Comparison of ENCODE assay signal across 21 mouse cellular contexts in the genomic region with DNA sequence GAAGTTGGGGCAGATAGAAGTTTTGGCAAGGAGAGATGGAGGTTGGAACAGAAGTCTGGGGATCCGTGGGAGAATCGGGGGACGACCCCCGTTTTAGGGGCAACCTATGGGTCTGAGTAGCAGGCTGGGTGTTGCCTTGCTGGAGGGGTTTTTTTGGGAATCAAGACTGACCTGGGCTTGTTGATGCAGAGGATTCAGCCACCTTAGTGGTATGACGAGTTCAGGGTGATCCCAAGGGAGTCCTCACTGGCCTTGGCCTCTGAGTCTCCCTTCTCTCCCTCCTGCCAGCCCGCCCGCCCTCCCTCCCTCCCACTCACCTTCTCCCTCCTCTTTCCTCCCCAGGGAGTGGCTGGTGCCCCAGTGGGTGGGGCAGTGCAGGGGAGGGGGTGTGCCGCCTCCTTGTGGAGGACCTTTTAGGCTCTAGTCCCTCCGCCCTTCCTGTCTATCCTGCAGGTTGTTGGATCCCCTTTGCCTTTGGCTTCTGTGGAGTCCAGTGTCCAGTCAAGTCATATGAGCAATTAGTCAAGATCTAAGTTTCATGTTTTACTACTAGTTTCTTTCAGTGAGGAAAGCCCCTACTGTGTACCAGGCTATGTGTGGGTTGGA. TPM values are rescaled to one million over a fixed set of nuclear protein-coding genes. Genes with fewer than 3 reads are reported as not detected.
DNase-seq lines count a peak whose midpoint lies in the region; ATAC-seq and TF ChIP-seq lines count a peak whose summit lies in the region.
"Had no signal": no experiment of that assay in that cellular context is flagged by ENCODE, and none has a peak within 500 bp of the region (broad histone marks: within the 10 kb centered on the region; RNA-seq: fewer than 3 reads in every experiment).

No protein-coding gene starts in this region.

- TF ChIP-seq POLR2A in bone marrow, adult 2 months (IDR thresholded peaks at IDR 0.05; ENCODE audit: borderline replicate concordance, control insufficient read depth, low read depth, low read length): peak; percentile 26; the same call in 1 of the 2 replicates

- no peak overlapping the region for H3K9ac ChIP-seq in heart, embryonic 14.5 days (ENCODE audit: low read length)
- H3K9ac ChIP-seq in liver, embryonic 12.5 days: peak overlapping the region; percentile 82
- no peak overlapping the region for H3K9ac ChIP-seq in forebrain, embryonic 14.5 days (ENCODE audit: low read length)
- H3K9ac ChIP-seq: embryonic facial prominence, embryonic 15.5 days; hindbrain, embryonic 13.5 days had no signal

- no peak overlapping the region for H3K4me3 ChIP-seq in heart, embryonic 14.5 days (ENCODE audit: control insufficient read depth in 1 of 2, insufficient read depth in 1 of 2, low read depth in 1 of 2, low read length in 2 of 2)
- H3K4me3 ChIP-seq in bone marrow, adult 2 months (replicated peaks; ENCODE audit: control insufficient read depth, low read depth, low read length): peak overlapping the region; percentile 70
- peak overlapping the region; percentile 73 for H3K4me3 ChIP-seq in liver, embryonic 12.5 days
- no peak overlapping the region for H3K4me3 ChIP-seq in forebrain, embryonic 14.5 days (ENCODE audit: low read depth, low read length)
- H3K4me3 ChIP-seq: embryonic facial prominence, embryonic 15.5 days; hindbrain, embryonic 13.5 days had no signal

- intact Hi-C loops in heart, postnatal 10 days (cut with DNase I): no loop called here

- WGBS in heart, embryonic 14.5 days: 76% methylated on average over 6 of the region's 9 CpGs
- WGBS in bone marrow, adult 2 months: 56% methylated on average over 9 of the region's 9 CpGs
- 45% methylated on average over 5 of the region's 9 CpGs for WGBS in liver, embryonic 12.5 days (ENCODE audit: insufficient replicate concordance)
- WGBS in forebrain, embryonic 14.5 days: 88% methylated on average over 7 of the region's 9 CpGs

- no peaks in the 10 kb centered on the region for H3K9me3 ChIP-seq in heart, embryonic 14.5 days (ENCODE audit: control insufficient read depth, low read length)
- H3K9me3 ChIP-seq in liver, embryonic 12.5 days (replicated peaks): no peaks in the 10 kb centered on the region
- no peaks in the 10 kb centered on the region for H3K9me3 ChIP-seq in forebrain, embryonic 14.5 days (replicated peaks; ENCODE audit: control insufficient read depth, low read length)
- H3K9me3 ChIP-seq: embryonic facial prominence, embryonic 15.5 days; hindbrain, embryonic 13.5 days had no signal

- no peak for DNase-seq in heart, postnatal 10 days
- peak; percentile 27 to 29 for DNase-seq in spleen, postnatal 14 days (ENCODE audit: low spot score in 2 of 2)
- no peak for DNase-seq in forebrain, embryonic 14.5 days (ENCODE audit: low spot score)
- no peak for DNase-seq in T-cell, adult 2 months (ENCODE audit: low spot score)
- DNase-seq in cerebellum, adult 18-20 months: no peak
- DNase-seq: adrenal gland, postnatal 25 days; kidney, adult 2 months; retina, postnatal 1 day had no signal

- no peak overlapping the region for H3K4me2 ChIP-seq in heart, embryonic 14.5 days (ENCODE audit: low read length)
- H3K4me2 ChIP-seq in liver, embryonic 12.5 days: peak overlapping the region; percentile 72
- H3K4me2 ChIP-seq in forebrain, embryonic 14.5 days (ENCODE audit: low read length): no peak overlapping the region
- H3K4me2 ChIP-seq: embryonic facial prominence, embryonic 15.5 days; hindbrain, embryonic 13.5 days had no signal

- no peak for TF ChIP-seq CTCF in bone marrow, adult 2 months (IDR thresholded peaks at IDR 0.05; ENCODE audit: control insufficient read depth, insufficient read depth, low read length)

- H3K27me3 ChIP-seq in heart, embryonic 14.5 days (ENCODE audit: control insufficient read depth, insufficient read depth, low read length): no peaks in the 10 kb centered on the region
- H3K27me3 ChIP-seq in liver, embryonic 12.5 days (replicated peaks): no peaks in the 10 kb centered on the region
- H3K27me3 ChIP-seq in forebrain, embryonic 14.5 days (replicated peaks; ENCODE audit: control insufficient read depth, insufficient read depth, low read length): no peaks in the 10 kb centered on the region
- H3K27me3 ChIP-seq: embryonic facial prominence, embryonic 15.5 days; hindbrain, embryonic 13.5 days had no signal

- H3K4me1 ChIP-seq in heart, embryonic 14.5 days (ENCODE audit: control insufficient read depth in 2 of 2, insufficient read depth in 2 of 2, low read length in 2 of 2): no peaks in the 10 kb centered on the region
- H3K4me1 ChIP-seq in bone marrow, adult 2 months (ENCODE audit: control insufficient read depth, insufficient read depth, low read length): no peaks in the 10 kb centered on the region; the same call in 1 of the 2 replicates
- H3K4me1 ChIP-seq in liver, embryonic 12.5 days: peaks cover 53% of the 10 kb centered on the region
- H3K4me1 ChIP-seq in forebrain, embryonic 14.5 days (ENCODE audit: control insufficient read depth, insufficient read depth, low read length): no peaks in the 10 kb centered on the region
- H3K4me1 ChIP-seq: embryonic facial prominence, embryonic 15.5 days; hindbrain, embryonic 13.5 days had no signal

- 0 out of 2 replicates have a peak, but pooled peaks have one; percentile 21 for ATAC-seq in heart, embryonic 14.5 days (ENCODE audit: insufficient number of reproducible peaks, insufficient read depth, low FRiP score, low read depth)
- ATAC-seq in liver, embryonic 12.5 days: peak; percentile 83
- no peak for ATAC-seq in forebrain, embryonic 14.5 days
- ATAC-seq: forebrain, embryonic 16.5 days had no signal

- no peak overlapping the region for H3K27ac ChIP-seq in heart, embryonic 14.5 days (replicated peaks in 1 of 2; ENCODE audit: control insufficient read depth in 1 of 2, insufficient read depth in 1 of 2, low read depth in 2 of 2, low read length in 2 of 2)
- H3K27ac ChIP-seq in bone marrow, adult 2 months (ENCODE audit: control insufficient read depth, insufficient read depth, low read depth, low read length, poor library complexity): peak overlapping the region; percentile 63
- H3K27ac ChIP-seq in liver, embryonic 12.5 days: peak overlapping the region; percentile 93
- H3K27ac ChIP-seq in forebrain, embryonic 14.5 days (ENCODE audit: low read depth, low read length): no peak overlapping the region
- H3K27ac ChIP-seq: embryonic facial prominence, embryonic 15.5 days; hindbrain, embryonic 13.5 days had no signal

- no peaks in the 10 kb centered on the region for H3K36me3 ChIP-seq in heart, embryonic 14.5 days (ENCODE audit: control insufficient read depth, insufficient read depth, low read length)
- peaks cover 16% of the 10 kb centered on the region for H3K36me3 ChIP-seq in liver, embryonic 12.5 days
- H3K36me3 ChIP-seq in forebrain, embryonic 14.5 days (ENCODE audit: control insufficient read depth, insufficient read depth, low read length): no peaks in the 10 kb centered on the region
- H3K36me3 ChIP-seq: embryonic facial prominence, embryonic 15.5 days; hindbrain, embryonic 13.5 days had no signal

RNA-seq across cellular contexts. Expression of gene Gata1, which starts 10.2 kb away (rescaled TPM):
- 0.24 and 0.54 TPM in 2 replicates for polyA plus RNA-seq in heart, embryonic 14.5 days (2014; fragmentation: Nextera tagmentation; extraction: Ambion mirVana)
- total RNA-seq in heart, postnatal 10 days (2021): not detected
- polyA plus RNA-seq in bone marrow, adult 2 months (2011; ENCODE audit: insufficient read depth, insufficient read length, low replicate concordance, missing spikeins): 91.2 and 137 TPM in 2 replicates
- 148 and 156 TPM in 2 replicates for polyA plus RNA-seq in liver, embryonic 12.5 days (2016; fragmentation: Nextera tagmentation; extraction: Ambion mirVana)
- 0.11 and 0.19 TPM in 2 replicates for polyA plus RNA-seq in forebrain, embryonic 14.5 days (2014; fragmentation: Nextera tagmentation; extraction: Ambion mirVana)
- total RNA-seq: adrenal gland, postnatal 25 days; left cerebral cortex, adult 18-20 months had no signal
- polyA plus RNA-seq: cortical plate, adult 2 months; forebrain, embryonic 16.5 days; neural tube, embryonic 14.5 days had no signal

RNA-seq across cellular contexts. Expression of gene Hdac6, which starts 20.0 kb away (rescaled TPM):
- 25.3 and 26.5 TPM in 2 replicates for polyA plus RNA-seq in heart, embryonic 14.5 days (2014; fragmentation: Nextera tagmentation; extraction: Ambion mirVana)
- 10 to 100 TPM; 21.5 to 23.7 TPM for total RNA-seq in heart, postnatal 10 days (2021)
- polyA plus RNA-seq in bone marrow, adult 2 months (2011; ENCODE audit: insufficient read depth, insufficient read length, low replicate concordance, missing spikeins): 8.3 and 17.0 TPM in 2 replicates
- 15.4 and 15.8 TPM in 2 replicates for polyA plus RNA-seq in liver, embryonic 12.5 days (2016; fragmentation: Nextera tagmentation; extraction: Ambion mirVana)
- 43.3 and 50.4 TPM in 2 replicates for polyA plus RNA-seq in forebrain, embryonic 14.5 days (2014; fragmentation: Nextera tagmentation; extraction: Ambion mirVana)

RNA-seq across cellular contexts. Expression of gene Eras, which starts 39.3 kb away (rescaled TPM):
- polyA plus RNA-seq in heart, embryonic 14.5 days (2014; fragmentation: Nextera tagmentation; extraction: Ambion mirVana): not detected in 2 replicates
- not detected for total RNA-seq in heart, postnatal 10 days (2021)
- polyA plus RNA-seq in bone marrow, adult 2 months (2011; ENCODE audit: insufficient read depth, insufficient read length, low replicate concordance, missing spikeins): 10.9 TPM in 1 of 2 replicates, not detected in the other
- 0.17 TPM in 1 of 2 replicates, not detected in the other for polyA plus RNA-seq in liver, embryonic 12.5 days (2016; fragmentation: Nextera tagmentation; extraction: Ambion mirVana)
- polyA plus RNA-seq in forebrain, embryonic 14.5 days (2014; fragmentation: Nextera tagmentation; extraction: Ambion mirVana): not detected in 2 replicates
- total RNA-seq: adrenal gland, postnatal 25 days; gastrocnemius, adult 8-10 months; left cerebral cortex, adult 18-20 months had no signal
- polyA plus RNA-seq: C2C12; cortical plate, adult 2 months; embryonic facial prominence, embryonic 15.5 days; forebrain, embryonic 16.5 days; kidney, adult 2 months; large intestine, adult 2 months; neural tube, embryonic 14.5 days had no signal

RNA-seq across cellular contexts. Expression of gene Pcsk1n, which starts 48.1 kb away (rescaled TPM):
- polyA plus RNA-seq in heart, embryonic 14.5 days (2014; fragmentation: Nextera tagmentation; extraction: Ambion mirVana): 0.09 and 0.63 TPM in 2 replicates
- not detected for total RNA-seq in heart, postnatal 10 days (2021)
- not detected in 2 replicates for polyA plus RNA-seq in bone marrow, adult 2 months (2011; ENCODE audit: insufficient read depth, insufficient read length, low replicate concordance, missing spikeins)
- 0.26 and 0.33 TPM in 2 replicates for polyA plus RNA-seq in liver, embryonic 12.5 days (2016; fragmentation: Nextera tagmentation; extraction: Ambion mirVana)
- 84.4 and 111 TPM in 2 replicates for polyA plus RNA-seq in forebrain, embryonic 14.5 days (2014; fragmentation: Nextera tagmentation; extraction: Ambion mirVana)
- total RNA-seq: gastrocnemius, adult 8-10 months had no signal
- polyA plus RNA-seq: C2C12 had no signal

RNA-seq across cellular contexts. Expression of gene Glod5, which starts 50.6 kb away (rescaled TPM):
- polyA plus RNA-seq in heart, embryonic 14.5 days (2014; fragmentation: Nextera tagmentation; extraction: Ambion mirVana): not detected in 2 replicates
- not detected for total RNA-seq in heart, postnatal 10 days (2021)
- not detected in 2 replicates for polyA plus RNA-seq in bone marrow, adult 2 months (2011; ENCODE audit: insufficient read depth, insufficient read length, low replicate concordance, missing spikeins)
- polyA plus RNA-seq in liver, embryonic 12.5 days (2016; fragmentation: Nextera tagmentation; extraction: Ambion mirVana): 0.25 TPM in 1 of 2 replicates, not detected in the other
- polyA plus RNA-seq in forebrain, embryonic 14.5 days (2014; fragmentation: Nextera tagmentation; extraction: Ambion mirVana): 0.46 TPM in 1 of 2 replicates, not detected in the other
- total RNA-seq: adrenal gland, postnatal 25 days; gastrocnemius, adult 8-10 months had no signal
- polyA plus RNA-seq: C2C12; embryonic facial prominence, embryonic 15.5 days; testis, adult 2 months had no signal

Comparison
In these comparisons a context has a peak if more than half of its experiments do, and no peak if none do; other contexts are left out.
1. H3K27ac ChIP-seq: peak in bone marrow, adult 2 months (single experiment) and liver, embryonic 12.5 days (single experiment); none in heart, embryonic 14.5 days (0 of 2) and forebrain, embryonic 14.5 days (single experiment).
2. H3K4me3 ChIP-seq: peak in bone marrow, adult 2 months (single experiment) and liver, embryonic 12.5 days (single experiment); none in heart, embryonic 14.5 days (0 of 2) and forebrain, embryonic 14.5 days (single experiment).
3. DNase-seq: peak in spleen, postnatal 14 days (2 of 2); none in heart, postnatal 10 days (0 of 2), forebrain, embryonic 14.5 days (single experiment), T-cell, adult 2 months (single experiment) and cerebellum, adult 18-20 months (0 of 2).
4. RNA of gene Gata1, which starts 10.2 kb away (polyA plus RNA-seq): 148 to 156 TPM in liver, embryonic 12.5 days and 91.2 to 137 TPM in bone marrow, adult 2 months; 0.24 to 0.54 TPM in heart, embryonic 14.5 days and 0.11 to 0.19 TPM in forebrain, embryonic 14.5 days; every median in the first group is over 10 times any median in the second.